Mouse (Mus musculus): ENCODE results near the gene Fam53b. TPM values are rescaled to one million over a fixed set of nuclear protein-coding genes. Genes with fewer than 3 reads are reported as not detected.

Gene Fam53b
- total RNA-seq, 2 experiments from 2014 or later: 42.3 to 54.8 TPM

GRCm38 (mm10) chr7:132733521-132733920 lies 80.2 kb downstream of the Fam53b start:
- H3K27ac ChIP-seq: peak overlapping the region; percentile 79
- H3K4me3 ChIP-seq: no peak overlapping the region
- no peak for DNase-seq (ENCODE audit: low spot score in 2 of 2)
- no peak for TF ChIP-seq CTCF (conservative IDR thresholded peaks at IDR 0.05)

- no peak for DNase-seq (ENCODE audit: low spot score in 2 of 2)
- no peak overlapping the region for H3K4me3 ChIP-seq
- peak overlapping the region; percentile 78 for H3K27ac ChIP-seq
- no peak for TF ChIP-seq CTCF (conservative IDR thresholded peaks at IDR 0.05)
Observed at GRCm38 (mm10) chr7:132732136-132732789, 81.4 kb downstream of the Fam53b start.

DNA sequence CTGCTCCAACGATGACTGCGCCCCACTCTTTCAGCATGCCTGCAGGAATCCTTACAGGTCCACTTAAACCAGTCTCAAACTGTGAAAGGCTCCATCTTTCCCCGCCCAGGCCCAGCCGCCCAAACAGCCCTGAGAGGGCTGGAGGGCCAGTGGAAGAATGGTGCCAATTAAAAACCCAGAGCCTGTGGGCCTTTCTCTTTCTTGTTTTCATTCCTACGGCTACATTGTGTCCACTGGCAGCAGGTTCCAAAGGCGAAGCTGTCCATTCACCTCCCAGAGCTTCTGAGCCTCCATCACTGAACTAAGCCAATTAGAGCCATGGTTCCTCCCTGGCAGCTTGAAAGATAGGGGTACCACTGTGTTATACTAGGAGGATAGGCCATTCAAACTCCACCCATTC lies 82.1 kb downstream of the Fam53b start:
- H3K27ac ChIP-seq: peak overlapping the region; percentile 78
- no peak overlapping the region for H3K4me3 ChIP-seq
- TF ChIP-seq CTCF (conservative IDR thresholded peaks at IDR 0.05): no peak
- peak in 1 of 2 experiments; percentile 33 for DNase-seq (ENCODE audit: low spot score in 2 of 2)

GRCm38 (mm10) chr7:132730510-132730909 lies 83.2 kb downstream of the Fam53b start:
- Histone ChIP-seq H3K27ac (peak overlapping the region; percentile 78), H3K4me3 (no peak overlapping the region)
- TF ChIP-seq CTCF (conservative IDR thresholded peaks at IDR 0.05): no peak
- DNase-seq (ENCODE audit: low spot score in 2 of 2): no peak

DNA sequence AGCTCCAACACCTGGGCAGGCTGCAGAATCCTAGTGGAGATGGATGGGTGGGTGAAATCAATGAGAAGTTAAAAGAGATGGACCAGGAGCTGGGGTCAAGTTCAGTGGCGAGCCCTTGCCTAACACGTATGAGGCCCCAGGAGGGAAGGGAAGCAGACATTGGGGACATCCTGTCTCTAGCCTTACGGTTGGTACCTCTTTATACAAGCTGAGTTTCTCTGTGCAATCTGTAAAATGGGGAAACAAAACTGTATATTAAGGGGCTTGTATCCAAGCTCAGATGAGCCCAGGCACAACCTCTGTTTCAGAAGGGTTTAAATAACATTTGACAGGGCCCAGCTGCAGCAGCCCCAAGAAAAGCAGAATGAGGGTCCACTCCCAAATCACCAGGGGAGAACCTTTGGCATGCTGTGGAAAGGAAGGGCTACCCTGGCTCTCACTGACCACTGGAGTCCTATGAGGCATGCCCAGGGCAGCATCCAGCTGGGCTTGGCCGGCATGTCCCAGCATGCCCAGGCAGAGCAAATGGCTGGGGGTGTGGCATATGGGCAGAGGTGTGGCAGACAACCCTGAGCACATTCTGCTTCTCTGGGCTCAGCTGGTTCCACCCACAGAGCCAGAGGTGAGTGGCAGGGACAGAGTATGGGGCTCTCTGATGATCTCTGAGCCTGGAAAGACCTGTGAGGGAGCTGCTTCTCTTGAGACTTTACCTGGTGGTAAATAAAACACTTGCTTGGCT lies 84.4 kb downstream of the Fam53b start:
- peak overlapping the region; percentile 78 for H3K27ac ChIP-seq
- H3K4me3 ChIP-seq: no peak overlapping the region
- TF ChIP-seq CTCF (conservative IDR thresholded peaks at IDR 0.05): no peak
- no peak for DNase-seq (ENCODE audit: low spot score in 2 of 2)

DNA sequence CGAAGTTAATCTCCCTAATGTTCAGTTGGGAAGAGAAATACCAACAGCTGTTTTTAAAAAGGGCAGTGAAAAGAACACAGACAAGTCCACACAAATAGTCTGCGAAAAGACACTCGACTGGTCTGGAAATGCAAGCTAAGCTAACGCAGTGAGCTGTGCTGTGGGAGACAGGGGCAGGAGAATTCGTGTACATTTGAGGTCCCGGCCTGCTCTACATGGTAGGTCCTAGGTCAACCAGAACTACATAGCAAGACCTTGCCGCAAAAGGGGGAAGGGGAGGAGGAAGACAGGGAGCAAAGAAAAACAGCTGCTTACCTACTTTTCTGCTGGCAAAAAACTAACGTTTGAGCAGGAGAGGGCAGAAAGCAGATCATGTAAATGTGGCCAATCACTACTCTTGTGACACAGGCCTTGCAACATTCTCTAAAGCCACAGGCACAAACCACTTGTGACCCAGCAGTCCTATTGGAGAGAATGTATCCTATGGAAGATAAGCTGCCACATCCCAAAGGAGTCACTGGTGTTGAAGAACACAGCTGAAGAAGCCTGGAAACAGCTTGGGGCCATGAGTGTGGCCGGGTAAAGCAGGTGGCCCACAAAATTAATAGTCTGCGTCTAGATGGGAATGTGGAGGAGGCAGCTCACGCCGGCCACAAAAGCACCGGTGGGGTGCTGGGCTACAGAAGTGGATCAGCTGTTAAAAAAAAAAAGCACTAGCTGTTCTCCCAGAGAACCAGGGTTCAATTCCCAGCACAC lies 87.4 kb downstream of the Fam53b start:
- TF ChIP-seq CTCF (conservative IDR thresholded peaks at IDR 0.05): no peak
- DNase-seq (ENCODE audit: low spot score in 2 of 2): no peak
- Histone ChIP-seq H3K4me3 (no peak overlapping the region), H3K27ac (peak overlapping the region; percentile 61)

GRCm38 (mm10) chr7:132724501-132725062 lies 89.1 kb downstream of the Fam53b start:
- TF ChIP-seq CTCF (conservative IDR thresholded peaks at IDR 0.05): no peak
- no peak for DNase-seq (ENCODE audit: low spot score in 2 of 2)
- peak overlapping the region; percentile 89 for H3K27ac ChIP-seq
- H3K4me3 ChIP-seq: no peak overlapping the region

DNA sequence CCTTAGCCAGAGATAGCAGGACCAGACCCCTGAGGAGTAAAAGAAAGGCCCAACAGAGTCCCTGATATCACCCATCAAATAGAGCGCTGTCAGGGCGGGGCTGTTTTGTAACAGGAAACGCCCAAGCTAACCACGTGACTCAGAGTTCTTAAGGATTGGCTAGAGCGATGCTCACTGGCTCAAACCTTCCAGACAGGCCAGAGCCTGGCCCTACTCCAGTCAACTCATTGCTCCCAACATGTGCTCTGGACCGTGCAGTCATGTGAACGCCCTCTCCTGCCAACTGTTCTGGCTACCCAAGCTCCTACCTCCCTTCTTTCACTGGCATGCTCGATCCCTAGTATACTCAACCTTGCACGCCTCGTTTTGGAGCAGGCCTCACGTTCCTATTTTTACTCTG lies 89.8 kb downstream of the Fam53b start:
- no peak for TF ChIP-seq CTCF (conservative IDR thresholded peaks at IDR 0.05)
- H3K4me3 ChIP-seq: no peak overlapping the region
- DNase-seq (ENCODE audit: low spot score in 2 of 2): no peak
- peak overlapping the region; percentile 89 for H3K27ac ChIP-seq

DNA sequence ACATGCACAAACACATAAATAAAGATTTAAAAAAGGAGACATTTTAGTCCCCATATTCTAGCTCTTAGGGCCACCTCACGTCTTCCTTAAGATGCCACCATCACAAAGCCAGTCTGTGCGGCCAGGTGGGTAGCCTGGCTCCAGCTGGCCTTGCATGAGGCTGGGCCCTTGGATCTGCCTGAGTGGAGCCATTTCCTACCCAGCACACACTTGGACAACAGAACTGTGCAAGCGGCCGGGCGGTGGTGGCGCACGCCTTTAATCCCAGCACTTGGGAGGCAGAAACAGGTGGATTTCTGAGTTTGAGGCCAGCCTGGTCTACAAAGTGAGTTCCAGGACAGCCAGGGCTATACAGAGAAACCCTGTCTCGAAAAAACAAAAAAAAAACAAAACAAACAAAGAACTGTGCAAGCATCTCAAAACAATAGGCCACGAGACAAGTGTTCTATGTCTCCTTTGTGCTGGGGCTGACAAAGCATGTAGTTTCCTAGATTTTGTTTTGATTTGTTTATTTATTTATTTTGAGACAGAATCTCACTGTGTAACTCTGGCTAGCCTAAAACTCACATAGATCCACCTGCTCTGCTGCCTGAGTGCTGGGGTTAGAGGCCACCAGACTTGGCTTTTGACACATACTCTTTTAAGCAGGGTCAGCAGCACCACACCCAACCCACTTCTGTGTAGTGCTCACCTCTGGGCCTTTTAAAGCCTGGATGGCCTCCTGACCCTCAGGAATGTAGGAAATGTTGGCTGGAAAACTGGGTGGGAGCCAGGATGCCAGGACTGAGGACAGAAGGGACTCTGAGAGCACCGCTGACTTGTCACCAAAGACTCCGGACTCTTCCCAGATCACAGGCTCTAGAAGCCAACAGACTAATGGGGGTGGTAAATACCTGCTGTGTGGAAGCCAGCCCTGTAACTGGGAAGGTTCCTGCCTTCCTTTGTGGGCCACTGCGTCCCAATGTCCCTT lies 91.0 kb downstream of the Fam53b start:
- DNase-seq (ENCODE audit: low spot score in 2 of 2): no peak
- Histone ChIP-seq H3K4me3 (no peak overlapping the region), H3K27ac (peak overlapping the region; percentile 89)
- no peak for TF ChIP-seq CTCF (conservative IDR thresholded peaks at IDR 0.05)

GRCm38 (mm10) chr7:132720562-132720961 lies 93.1 kb downstream of the Fam53b start:
- TF ChIP-seq CTCF (conservative IDR thresholded peaks at IDR 0.05): peak; percentile 28
- Histone ChIP-seq H3K27ac (peak overlapping the region; percentile 89), H3K4me3 (no peak overlapping the region)
- peak in 1 of 2 experiments; percentile 64 for DNase-seq (ENCODE audit: low spot score in 2 of 2)

DNA sequence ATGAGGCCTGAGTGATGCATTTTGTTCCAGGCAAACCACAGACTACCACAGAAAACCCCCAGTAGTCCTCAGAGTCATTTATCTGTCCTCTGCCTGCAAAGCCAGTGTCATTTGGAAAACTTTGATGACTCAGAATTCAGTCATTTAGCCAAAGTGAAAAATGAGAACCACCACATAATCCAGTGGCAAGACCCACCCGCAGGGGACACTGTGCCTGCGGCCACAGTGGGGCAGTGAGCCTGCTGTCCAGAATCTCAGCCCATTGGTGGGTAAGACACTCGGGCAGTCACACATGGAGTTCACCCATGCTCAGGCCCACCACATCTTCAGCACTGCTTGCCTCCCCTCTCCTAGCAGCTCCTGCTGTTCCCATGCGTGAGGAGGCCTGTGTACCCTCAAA lies 94.1 kb downstream of the Fam53b start:
- DNase-seq (ENCODE audit: low spot score in 2 of 2): no peak
- Histone ChIP-seq H3K27ac (peak overlapping the region; percentile 89), H3K4me3 (no peak overlapping the region)
- TF ChIP-seq CTCF (conservative IDR thresholded peaks at IDR 0.05): no peak

DNA sequence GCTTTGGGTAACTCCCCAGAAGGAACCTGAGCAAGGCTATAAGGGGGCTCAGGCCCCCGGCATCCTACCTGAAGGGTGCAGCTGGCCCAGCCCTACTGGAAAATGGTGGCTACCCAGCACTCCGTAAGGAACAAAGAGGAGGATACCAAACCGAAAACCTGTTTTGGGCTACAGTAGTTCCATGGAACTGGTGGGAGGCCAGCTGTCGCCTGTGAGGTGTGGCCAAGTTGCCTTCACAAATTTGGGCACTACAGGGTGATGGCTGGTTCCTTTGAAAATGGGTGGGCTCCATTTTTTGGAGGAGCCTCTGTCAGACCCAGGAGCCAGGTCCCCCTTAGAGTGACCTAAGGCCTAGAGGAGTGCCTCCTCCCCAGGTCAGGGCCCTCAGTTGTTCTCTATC lies 98.4 kb downstream of the Fam53b start:
- TF ChIP-seq CTCF (conservative IDR thresholded peaks at IDR 0.05): no peak
- no peak for DNase-seq (ENCODE audit: low spot score in 2 of 2)
- peak overlapping the region; percentile 95 for H3K27ac ChIP-seq

More for the DNA sequence above, 98.4 kb downstream of the Fam53b start:
- no peak overlapping the region for H3K4me3 ChIP-seq
